Mouse (Mus musculus): ENCODE results near the gene Arrb2. TPM values are rescaled to one million over a fixed set of nuclear protein-coding genes. Genes with fewer than 3 reads are reported as not detected.
"Not testable (repeated sequence)": the region's sequence is repeated elsewhere in the genome, so short reads cannot be mapped to it uniquely, and the experiment has no call there.

Arrb2 gene
- total RNA-seq (2021), result 1 to 10 TPM; 6.2 to 8.1 TPM
- long read RNA-seq, experiment 1, partial matches to known transcripts, result 1 of 4 reads
- long read RNA-seq, experiment 1, other reads (novel, unspliced or antisense), result 3 of 4 reads
- long read RNA-seq, experiment 2, partial matches to known transcripts, result 0 of 6 reads
- long read RNA-seq, experiment 2, other reads (novel, unspliced or antisense), result 3 of 6 reads

DNA sequence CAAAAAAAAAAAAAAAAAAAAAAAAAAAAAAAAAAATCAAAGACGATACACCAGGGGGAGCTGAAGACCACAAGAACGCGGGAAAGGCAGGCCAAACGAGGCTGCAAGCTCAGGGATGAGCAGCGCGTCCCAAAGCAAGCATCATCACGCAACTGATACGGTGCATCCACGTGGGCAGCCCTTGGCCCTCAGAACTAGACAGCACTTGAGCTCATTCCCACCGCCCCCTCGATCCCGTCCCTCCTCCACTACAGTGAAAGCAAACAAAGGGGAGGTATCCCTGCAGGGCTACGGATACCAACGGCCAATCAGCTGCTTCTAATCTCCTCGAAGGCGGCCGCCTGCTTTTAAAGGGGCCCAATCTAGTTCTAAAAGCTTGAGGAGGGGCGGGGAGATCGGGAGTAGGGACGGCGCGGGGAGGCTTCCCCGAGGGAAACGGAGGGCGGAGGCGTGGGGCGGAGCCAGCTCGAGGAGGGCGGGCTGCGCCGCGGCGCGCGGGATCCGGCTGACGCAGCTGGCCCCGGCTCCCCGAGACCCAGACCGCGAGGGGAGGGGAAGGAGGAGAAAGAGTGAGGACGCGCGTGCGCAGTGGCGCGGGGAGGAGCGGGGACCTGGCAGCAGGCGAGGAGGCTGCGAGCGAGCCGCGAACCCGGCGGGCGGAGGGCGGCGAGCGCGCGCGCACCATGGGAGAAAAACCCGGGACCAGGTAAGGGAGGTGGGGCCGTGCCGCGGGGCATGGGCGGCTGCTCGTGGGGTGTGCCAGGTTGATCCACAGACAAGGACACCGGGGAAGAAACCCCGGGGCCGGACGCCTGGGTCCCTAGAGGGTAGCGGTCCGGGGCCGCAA lies at the start of gene Arrb2:
Gene Arrb2, plus strand, starts transcription at position 588 of the 847 bp plus-strand sequence.
- intact Hi-C loops (cut with DNase I), result loop anchor here (5.0 kb wide), 2 partner anchors 75 to 175 kb away; partner anchors contain the start of gene Tm4sf5
- DNase-seq, result peak; percentile 95 to 98

GRCm38 (mm10) chr11:70384136-70384535 lies 48.3 kb upstream of the Arrb2 start:
- intact Hi-C loops (cut with DNase I), result no loop called here

GRCm38 (mm10) chr11:70387436-70387835 lies 45.0 kb upstream of the Arrb2 start:
- intact Hi-C loops (cut with DNase I), result no loop called here
- DNase-seq, result no peak

More at GRCm38 (mm10) chr11:70384136-70384535, 48.3 kb upstream of the Arrb2 start:
- DNase-seq, result no peak

GRCm38 (mm10) chr11:70389421-70389820 lies 43.0 kb upstream of the Arrb2 start:
- intact Hi-C loops (cut with DNase I), result no loop called here
- no peak for DNase-seq

- no peak for DNase-seq
- intact Hi-C loops (cut with DNase I), result no loop called here
Observed at GRCm38 (mm10) chr11:70403598-70403997, 28.8 kb upstream of the Arrb2 start.

GRCm38 (mm10) chr11:70409594-70410296 lies 22.7 kb upstream of the Arrb2 start, which contains the start of gene Pelp1:
Pelp1 (minus strand) TSS chr11:70410031.
- intact Hi-C loops (cut with DNase I), result loop anchor here (5.0 kb wide), 1 partner anchor 98 kb away; the partner anchor contains the start of gene Tm4sf5
- peak; percentile 72 to 87 for DNase-seq

- no peak for DNase-seq
- intact Hi-C loops (cut with DNase I), result loop anchor here (5.0 kb wide), 1 partner anchor 97 kb away; the partner anchor contains the start of gene Tm4sf5
Observed at GRCm38 (mm10) chr11:70410297-70410643, 22.2 kb upstream of the Arrb2 start.

DNA sequence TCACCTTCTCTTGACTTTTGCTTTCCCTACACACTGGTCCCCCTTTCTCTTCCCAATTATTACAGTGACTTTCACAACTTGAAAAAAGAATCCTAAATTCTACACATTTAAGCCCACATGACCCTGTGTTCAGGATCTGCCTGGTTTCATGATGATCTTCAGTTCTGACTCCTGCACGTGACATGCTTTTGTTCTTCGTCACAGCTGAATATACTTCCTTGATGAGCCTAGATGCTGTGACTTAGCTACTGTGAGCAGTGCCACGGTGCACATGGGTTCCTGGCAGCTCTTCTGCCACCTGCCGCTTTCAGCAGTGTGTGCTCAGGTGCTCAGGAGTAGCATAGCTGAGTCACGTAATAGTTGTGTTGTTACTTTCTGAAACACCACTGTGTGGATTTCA lies 19.8 kb upstream of the Arrb2 start:
- intact Hi-C loops (cut with DNase I), result loop anchor here (5.0 kb wide), 1 partner anchor 95 kb away; the partner anchor contains the start of gene Tm4sf5
- DNase-seq, result no peak

DNA sequence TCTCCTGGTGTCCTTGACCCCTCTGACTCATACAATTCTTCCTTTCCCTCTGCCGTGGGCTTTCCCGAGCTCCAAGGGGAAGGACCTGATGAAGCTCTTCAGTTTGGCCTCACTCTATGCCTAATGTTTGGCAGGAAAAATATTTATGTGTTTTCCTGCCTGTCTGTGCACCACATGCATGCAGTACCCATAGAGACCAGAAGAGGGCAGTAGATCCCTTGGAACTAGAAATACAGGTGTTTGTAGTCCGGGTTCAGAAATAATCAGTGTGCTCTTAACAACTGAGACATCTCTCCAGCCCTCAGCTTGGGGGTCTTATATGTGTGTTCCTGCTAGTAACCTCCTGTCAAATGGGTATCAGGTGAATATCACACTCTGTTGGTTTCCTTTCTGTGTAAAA lies 18.5 kb upstream of the Arrb2 start:
- DNase-seq, result peak in 1 of 2 experiments; percentile 56
- intact Hi-C loops (cut with DNase I), result loop anchor here (5.0 kb wide), 1 partner anchor 93 kb away; the partner anchor contains the start of gene Tm4sf5

DNA sequence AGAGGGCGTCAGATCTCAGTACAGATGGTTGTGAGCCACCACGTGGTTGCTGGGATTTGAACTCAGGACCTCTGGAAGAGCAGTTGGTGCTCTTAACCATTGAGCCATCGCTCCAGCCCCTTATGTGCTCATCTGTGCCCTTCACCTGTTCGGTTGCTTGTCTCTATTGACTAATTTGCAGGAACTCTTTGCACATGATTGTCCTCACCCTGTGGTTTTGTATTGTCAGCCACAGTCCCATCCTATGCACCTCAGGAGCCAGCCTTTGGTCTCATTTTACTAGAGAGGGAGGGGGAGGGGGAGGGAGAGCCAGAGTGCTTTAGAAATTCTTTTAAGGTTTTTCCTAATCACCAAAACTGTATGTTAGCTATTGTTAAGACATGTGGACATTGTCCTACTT lies 14.2 kb upstream of the Arrb2 start:
- intact Hi-C loops (cut with DNase I), result no loop called here

GRCm38 (mm10) chr11:70419486-70419885 lies 12.9 kb upstream of the Arrb2 start:
- DNase-seq, result no peak
- intact Hi-C loops (cut with DNase I), result no loop called here

More for the DNA sequence above, 14.2 kb upstream of the Arrb2 start:
- no peak for DNase-seq

DNA sequence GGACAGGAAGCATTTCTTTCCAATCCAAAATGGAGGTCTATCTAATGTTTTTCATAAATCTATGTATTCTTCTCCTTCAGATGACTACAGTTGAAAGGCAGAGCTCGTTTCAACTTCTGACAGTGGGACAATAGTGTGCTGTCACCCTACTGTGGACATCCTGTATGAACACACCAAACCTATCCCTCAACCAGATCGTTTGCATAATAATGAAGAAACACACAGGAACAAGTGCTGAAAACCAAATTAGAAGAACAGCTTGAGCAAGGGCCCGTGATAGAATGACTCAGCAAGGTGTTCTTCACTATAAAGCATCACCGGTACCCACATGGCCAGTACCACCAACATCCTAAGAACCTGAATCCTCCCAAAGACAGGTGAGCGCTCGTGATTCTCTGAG lies 5.8 kb upstream of the Arrb2 start:
- intact Hi-C loops (cut with DNase I); DNase-seq: not testable (repeated sequence)

- no peak for DNase-seq
- intact Hi-C loops (cut with DNase I), result loop anchor here (5.0 kb wide), 2 partner anchors 76 to 176 kb away; partner anchors contain the start of gene Tm4sf5
Observed at GRCm38 (mm10) chr11:70431574-70431973, 861 bp upstream of the Arrb2 start.

- intact Hi-C loops (cut with DNase I), result loop anchor here (5.0 kb wide), 2 partner anchors 74 to 174 kb away; partner anchors contain the start of gene Tm4sf5
- DNase-seq, result no peak
Observed at GRCm38 (mm10) chr11:70432895-70433568, 597 bp downstream of the Arrb2 start.

DNA sequence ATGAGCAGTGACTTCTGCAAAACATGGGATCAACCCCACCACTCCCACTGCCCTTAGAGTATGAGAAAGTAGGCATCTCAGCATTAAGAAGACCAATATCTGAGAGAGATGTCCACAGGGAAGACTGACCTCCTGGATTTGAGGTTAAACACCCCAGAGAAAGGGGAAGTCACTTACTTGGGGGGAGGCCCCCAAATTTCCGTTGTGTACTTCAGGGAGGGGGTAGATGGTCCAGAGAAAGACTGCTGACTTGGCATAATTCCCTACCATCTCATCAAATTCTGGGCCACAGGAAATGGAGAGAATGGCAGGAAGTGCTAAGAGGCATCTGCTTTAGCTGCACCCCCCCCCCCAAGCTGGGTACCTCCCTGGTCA lies 1.1 kb downstream of the Arrb2 start:
- intact Hi-C loops (cut with DNase I), result loop anchor here (5.0 kb wide), 2 partner anchors 74 to 174 kb away; partner anchors contain the start of gene Tm4sf5
- no peak for DNase-seq

- DNase-seq, result no peak
- intact Hi-C loops (cut with DNase I), result loop anchor here (5.0 kb wide), 2 partner anchors 73 to 173 kb away; partner anchors contain the start of gene Tm4sf5
Observed at GRCm38 (mm10) chr11:70433951-70434350, 1.5 kb downstream of the Arrb2 start.

- intact Hi-C loops (cut with DNase I), result no loop called here
Observed at GRCm38 (mm10) chr11:70435476-70435875, 3.0 kb downstream of the Arrb2 start.

GRCm38 (mm10) chr11:70437426-70437825 lies 5.0 kb downstream of the Arrb2 start:
- intact Hi-C loops (cut with DNase I), result no loop called here
- no peak for DNase-seq

More at GRCm38 (mm10) chr11:70435476-70435875, 3.0 kb downstream of the Arrb2 start:
- no peak for DNase-seq

GRCm38 (mm10) chr11:70438728-70439374 lies 6.4 kb downstream of the Arrb2 start:
- intact Hi-C loops (cut with DNase I), result no loop called here
- no peak for DNase-seq
